Mouse (Mus musculus) embryonic facial prominence, embryonic 14.5 days (tissue): ENCODE measurements at regions not wholly inside any gene's neighbourhood (a gene's known extent, or its start where the extent isn't known, plus 50 kb on each side); places are given as distances from the start of the nearest gene placed in this dataset.
"Not testable (repeated sequence)": the region's sequence is repeated elsewhere in the genome, so short reads cannot be mapped to it uniquely, and the experiment has no call there.

ENCODE experiments used
- ATAC-seq: fragments of 200-750 bp; cut with Nextera tagmentation; 2 replicates; pipeline ENCODE4 v1.8.0; 2017; ENCODE audit warnings: low read depth, moderate number of reproducible peaks, moderate TSS enrichment
- DNase-seq: peaks from one replicate; pipeline ENCODE4 v3.0.0-alpha.2; 2015; ENCODE audit warnings: low spot score
- H3K27ac ChIP-seq: fragments of 300-500 bp; sonication (generic); replicated peaks from 2 replicates; pipeline ENCODE4 v1.5.1; 2014; ENCODE audit warnings: low read depth, mild to moderate bottlenecking, low read length, moderate library complexity
- H3K27me3 ChIP-seq: fragments of 300-500 bp; sonication (generic); replicated peaks from 2 replicates; pipeline ENCODE4 v1.6.1; 2014; ENCODE audit warnings: low read length; ENCODE audit not compliant: control insufficient read depth, insufficient read depth
- H3K36me3 ChIP-seq: fragments of 300-500 bp; sonication (generic); 2 replicates; pipeline ENCODE4 v1.6.1; 2014; ENCODE audit warnings: low read length, mixed read lengths; ENCODE audit not compliant: control insufficient read depth, insufficient read depth
- H3K4me1 ChIP-seq: fragments of 300-500 bp; sonication (generic); 2 replicates; pipeline ENCODE4 v1.6.1; 2014; ENCODE audit warnings: antibody characterized with exemption, low read length; ENCODE audit not compliant: control insufficient read depth, insufficient read depth
- H3K4me2 ChIP-seq: fragments of 300-500 bp; sonication (generic); 2 replicates; pipeline ENCODE4 v1.6.1; 2014; ENCODE audit warnings: low read depth, mild to moderate bottlenecking, low read length, moderate library complexity, mixed read lengths
- H3K4me3 ChIP-seq: fragments of 300-500 bp; sonication (generic); 2 replicates; pipeline ENCODE4 v1.5.1; 2014; ENCODE audit warnings: low read depth, mild to moderate bottlenecking, low read length
- H3K9ac ChIP-seq: fragments of 300-500 bp; sonication (generic); 2 replicates; pipeline ENCODE4 v1.6.1; 2014; ENCODE audit warnings: low read depth, mild to moderate bottlenecking, low read length, moderate library complexity, mixed read lengths
- H3K9me3 ChIP-seq: fragments of 300-500 bp; sonication (generic); 2 replicates; pipeline ENCODE4 v1.6.1; 2016; ENCODE audit warnings: low read length; ENCODE audit not compliant: control insufficient read depth
- WGBS: fragments of 180-500 bp; shearing (Covaris S2); extraction: QIAGEN DNeasy Blood & Tissue Kit; methylation state at CpG from one replicate; pipeline ENCODE4 v1.1.7; 2014; 5-methylcytosine and 5-hydroxymethylcytosine counted together

- 76% methylated on average over 5 of the region's 11 CpGs for WGBS
- not testable (repeated sequence) for H3K4me3 ChIP-seq, H3K4me2 ChIP-seq, H3K27me3 ChIP-seq, H3K36me3 ChIP-seq, H3K9ac ChIP-seq, H3K4me1 ChIP-seq, H3K27ac ChIP-seq, ATAC-seq, H3K9me3 ChIP-seq, DNase-seq
Observed at GRCm38 (mm10) chr8:20151317-20152047, 211.5 kb downstream of the Gm15319 start.

GRCm38 (mm10) chr8:20154091-20154490 is 208.9 kb downstream of the Gm15319 start:
- H3K9me3 ChIP-seq, ATAC-seq: not testable (repeated sequence)

More at GRCm38 (mm10) chr8:20154091-20154490, 208.9 kb downstream of the Gm15319 start:
- H3K9ac ChIP-seq, H3K27ac ChIP-seq, H3K4me2 ChIP-seq, H3K36me3 ChIP-seq, H3K4me1 ChIP-seq, DNase-seq, H3K4me3 ChIP-seq, H3K27me3 ChIP-seq: not testable (repeated sequence)
- WGBS: 93% methylated on average over 1 of the region's 1 CpGs
